Comparison of ENCODE assay signal across 12 mouse cellular contexts in the genomic region with DNA sequence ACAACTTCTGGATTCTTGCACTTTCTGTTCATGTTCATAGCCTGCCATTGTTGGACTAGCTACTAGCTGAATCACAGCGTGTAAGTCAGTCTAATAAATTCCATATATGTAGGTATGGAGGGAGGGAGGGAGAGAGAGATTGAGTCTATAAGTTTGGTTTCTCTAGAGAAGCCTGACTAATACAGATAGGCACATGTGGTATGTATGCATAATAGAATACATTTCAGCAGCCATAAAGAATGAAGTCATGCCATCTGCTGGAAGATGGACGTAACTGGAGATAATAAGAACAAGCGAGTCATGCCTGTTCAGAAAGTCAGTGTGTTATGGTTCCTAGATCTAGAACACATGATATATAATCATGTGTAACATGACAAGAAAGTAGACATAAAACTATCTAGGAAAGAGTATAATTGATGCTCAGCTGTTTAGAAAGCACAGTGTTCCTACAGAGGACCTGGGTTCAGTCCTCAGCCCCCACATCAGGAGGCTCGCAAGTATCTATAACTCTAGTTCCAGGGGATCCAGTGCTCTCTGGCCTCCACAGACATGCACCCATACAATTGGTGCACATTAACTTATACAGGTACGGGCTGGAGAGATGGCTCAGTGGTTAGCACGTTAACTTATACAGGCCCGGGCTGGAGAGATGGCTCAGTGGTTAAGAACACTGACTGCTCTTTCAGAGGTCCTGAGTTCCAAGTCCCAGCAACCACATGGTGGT.
DNase-seq lines count a peak whose midpoint lies in the region; ATAC-seq lines count a peak whose summit lies in the region.
"Had no signal": no experiment of that assay in that cellular context is flagged by ENCODE, and none has a peak within 500 bp of the region (broad histone marks: within the 10 kb centered on the region; RNA-seq: fewer than 3 reads in every experiment).

No protein-coding gene starts in this region.

- DNase-seq in forebrain, embryonic 10.5 days (ENCODE audit: extremely low spot score, low spot score), result no peak
- peak; percentile 65 for DNase-seq in midbrain, embryonic 11.5 days (ENCODE audit: low spot score, missing footprints)
- DNase-seq in midbrain, embryonic 10.5 days (ENCODE audit: low spot score), result no peak
- DNase-seq in heart, adult 18-20 months, result no peak
- DNase-seq: gastrocnemius, postnatal 25 days; kidney, postnatal 25 days; lung, postnatal 14 days; right cerebral cortex, adult 18-20 months had no signal

- H3K27me3 ChIP-seq in forebrain, embryonic 13.5 days, result no peaks in the 10 kb centered on the region
- no peaks in the 10 kb centered on the region for H3K27me3 ChIP-seq in forebrain, embryonic 10.5 days (ENCODE audit: poor library complexity, severe bottlenecking)
- H3K27me3 ChIP-seq in midbrain, embryonic 11.5 days (ENCODE audit: control insufficient read depth, insufficient read depth, low read length), result no peaks in the 10 kb centered on the region
- no peaks in the 10 kb centered on the region for H3K27me3 ChIP-seq in midbrain, embryonic 10.5 days (ENCODE audit: low read depth, poor library complexity, severe bottlenecking)
- no peaks in the 10 kb centered on the region for H3K27me3 ChIP-seq in forebrain, embryonic 15.5 days
- H3K27me3 ChIP-seq in neural tube, embryonic 15.5 days (replicated peaks), result no peaks in the 10 kb centered on the region

- no peaks in the 10 kb centered on the region for H3K9me3 ChIP-seq in forebrain, embryonic 13.5 days (replicated peaks)
- no peaks in the 10 kb centered on the region for H3K9me3 ChIP-seq in forebrain, embryonic 10.5 days
- H3K9me3 ChIP-seq in midbrain, embryonic 11.5 days (ENCODE audit: control insufficient read depth, low read length), result no peaks in the 10 kb centered on the region
- no peaks in the 10 kb centered on the region for H3K9me3 ChIP-seq in midbrain, embryonic 10.5 days (replicated peaks)
- H3K9me3 ChIP-seq in forebrain, embryonic 15.5 days, result no peaks in the 10 kb centered on the region
- no peaks in the 10 kb centered on the region; the same call in 1 of the 2 replicates for H3K9me3 ChIP-seq in neural tube, embryonic 15.5 days (replicated peaks)

- H3K4me1 ChIP-seq in forebrain, embryonic 13.5 days, result no peaks in the 10 kb centered on the region
- H3K4me1 ChIP-seq in forebrain, embryonic 10.5 days, result no peaks in the 10 kb centered on the region
- no peaks in the 10 kb centered on the region for H3K4me1 ChIP-seq in midbrain, embryonic 11.5 days (ENCODE audit: control insufficient read depth, insufficient read depth, low read length)
- no peaks in the 10 kb centered on the region for H3K4me1 ChIP-seq in midbrain, embryonic 10.5 days
- no peaks in the 10 kb centered on the region for H3K4me1 ChIP-seq in forebrain, embryonic 15.5 days
- no peaks in the 10 kb centered on the region for H3K4me1 ChIP-seq in neural tube, embryonic 15.5 days

- no peak overlapping the region for H3K4me2 ChIP-seq in forebrain, embryonic 13.5 days
- H3K4me2 ChIP-seq in midbrain, embryonic 11.5 days, result no peak overlapping the region
- no peak overlapping the region for H3K4me2 ChIP-seq in forebrain, embryonic 15.5 days (replicated peaks)
- no peak overlapping the region for H3K4me2 ChIP-seq in neural tube, embryonic 15.5 days

- H3K4me3 ChIP-seq in forebrain, embryonic 13.5 days, result no peak overlapping the region
- no peak overlapping the region for H3K4me3 ChIP-seq in forebrain, embryonic 10.5 days
- no peak overlapping the region for H3K4me3 ChIP-seq in midbrain, embryonic 11.5 days (ENCODE audit: low read depth, low read length)
- no peak overlapping the region for H3K4me3 ChIP-seq in midbrain, embryonic 10.5 days
- no peak overlapping the region for H3K4me3 ChIP-seq in forebrain, embryonic 15.5 days
- H3K4me3 ChIP-seq in neural tube, embryonic 15.5 days (replicated peaks), result no peak overlapping the region

- 84% methylated on average over 7 of the region's 7 CpGs for WGBS in forebrain, embryonic 13.5 days
- 91% methylated on average over 7 of the region's 7 CpGs for WGBS in forebrain, embryonic 10.5 days
- WGBS in midbrain, embryonic 11.5 days, result 93% methylated on average over 7 of the region's 7 CpGs
- WGBS in midbrain, embryonic 10.5 days, result 90% methylated on average over 7 of the region's 7 CpGs
- whole genome bisulfite sequencing in forebrain, embryonic 15.5 days, result 82% methylated on average over 7 of the region's 7 CpGs
- WGBS in neural tube, embryonic 15.5 days, result 83% methylated on average over 7 of the region's 7 CpGs

- H3K27ac ChIP-seq in forebrain, embryonic 13.5 days, result no peak overlapping the region
- H3K27ac ChIP-seq in forebrain, embryonic 10.5 days, result no peak overlapping the region
- H3K27ac ChIP-seq in midbrain, embryonic 11.5 days (ENCODE audit: low read depth, low read length), result no peak overlapping the region
- H3K27ac ChIP-seq in midbrain, embryonic 10.5 days (replicated peaks), result no peak overlapping the region
- no peak overlapping the region for H3K27ac ChIP-seq in forebrain, embryonic 15.5 days (replicated peaks)
- H3K27ac ChIP-seq in neural tube, embryonic 15.5 days (replicated peaks), result no peak overlapping the region

- ATAC-seq in forebrain, embryonic 13.5 days, result peak; percentile 72
- ATAC-seq in midbrain, embryonic 11.5 days (ENCODE audit: low FRiP score), result 0 out of 2 replicates have a peak, but pooled peaks have one; percentile 38
- peak; percentile 68 for ATAC-seq in forebrain, embryonic 15.5 days (replicated peaks)
- peak; percentile 79 for ATAC-seq in neural tube, embryonic 15.5 days (ENCODE audit: low FRiP score)
- ATAC-seq in megakaryocyte, adult 5-6 weeks (ENCODE audit: poor library complexity, severe bottlenecking), result no peak

- no peak overlapping the region for H3K9ac ChIP-seq in forebrain, embryonic 13.5 days
- H3K9ac ChIP-seq in midbrain, embryonic 11.5 days (ENCODE audit: low read length), result no peak overlapping the region
- no peak overlapping the region for H3K9ac ChIP-seq in forebrain, embryonic 15.5 days (replicated peaks)
- H3K9ac ChIP-seq in neural tube, embryonic 15.5 days (replicated peaks), result no peak overlapping the region

- no peaks in the 10 kb centered on the region for H3K36me3 ChIP-seq in forebrain, embryonic 13.5 days (ENCODE audit: poor library complexity, severe bottlenecking)
- H3K36me3 ChIP-seq in forebrain, embryonic 10.5 days (replicated peaks), result no peaks in the 10 kb centered on the region
- no peaks in the 10 kb centered on the region for H3K36me3 ChIP-seq in midbrain, embryonic 11.5 days (ENCODE audit: control insufficient read depth, insufficient read depth, low read length)
- H3K36me3 ChIP-seq in midbrain, embryonic 10.5 days, result no peaks in the 10 kb centered on the region
- H3K36me3 ChIP-seq in forebrain, embryonic 15.5 days, result no peaks in the 10 kb centered on the region
- H3K36me3 ChIP-seq in neural tube, embryonic 15.5 days, result no peaks in the 10 kb centered on the region
